Mouse (Mus musculus): ENCODE results near the gene Map4k4.

The Map4k4 gene

DNA sequence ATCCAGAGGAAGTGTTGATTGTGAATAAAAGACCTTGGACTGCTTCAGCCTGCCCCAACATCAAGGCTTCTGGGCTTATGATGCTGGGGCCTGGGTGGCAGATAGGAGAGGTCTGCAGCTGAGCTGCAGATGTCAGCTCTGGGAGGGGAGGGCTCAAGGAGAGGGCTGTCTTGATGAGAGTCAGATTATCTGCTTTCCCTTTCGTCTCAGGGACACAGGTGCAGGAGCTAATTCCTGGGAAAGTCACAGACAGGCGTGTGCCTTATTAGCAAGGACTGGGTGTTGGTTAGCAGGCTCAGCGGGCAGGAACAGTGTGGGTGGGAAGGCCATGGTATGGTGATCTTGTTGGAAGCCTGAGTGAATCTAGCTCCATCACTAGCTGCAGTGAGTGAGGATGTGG, 63.1 kb downstream of the Map4k4 start:
- DNase-seq (ENCODE audit: low read depth, low spot score): no peak

DNA sequence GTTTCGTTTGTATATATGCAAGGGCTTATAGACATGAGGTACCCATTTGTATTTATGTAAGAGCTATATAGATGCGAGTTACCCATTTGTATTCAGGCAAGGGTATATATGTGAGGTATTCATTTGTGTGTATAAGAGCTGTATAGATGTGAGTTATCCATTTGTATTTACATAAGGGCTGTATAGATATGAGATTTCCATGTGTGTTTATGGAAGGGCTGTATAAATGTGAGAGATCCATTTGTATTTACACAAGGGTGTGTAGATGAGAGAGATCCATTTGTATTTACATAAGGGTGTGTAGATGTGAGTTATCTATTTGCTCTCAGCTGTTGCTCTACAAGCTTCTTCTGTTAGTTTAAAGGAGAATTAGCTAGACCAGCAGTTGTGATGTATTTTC, 63.7 kb downstream of the Map4k4 start:
- DNase-seq (ENCODE audit: low read depth, low spot score): no peak

DNA sequence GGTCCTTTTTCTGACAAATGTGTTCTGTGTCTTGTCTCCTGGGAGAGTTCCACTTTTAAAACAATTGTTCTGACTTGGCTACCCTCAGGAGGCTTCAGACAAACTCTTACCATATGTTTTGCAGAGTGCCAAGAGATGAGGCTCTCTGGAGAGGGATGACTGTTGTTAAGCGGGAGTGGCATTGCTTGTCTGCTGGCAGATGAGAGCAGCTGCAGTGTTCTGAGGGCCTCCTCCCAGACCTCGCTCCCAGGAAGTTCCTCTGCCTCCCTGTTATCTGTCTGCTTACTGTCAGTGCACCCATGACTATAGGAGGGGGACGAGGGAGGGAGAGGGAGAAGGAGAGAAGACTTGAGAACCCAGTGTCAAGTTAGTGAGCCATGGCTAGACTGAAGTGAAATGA, 64.7 kb downstream of the Map4k4 start:
- DNase-seq (ENCODE audit: low read depth, low spot score): no peak

DNA sequence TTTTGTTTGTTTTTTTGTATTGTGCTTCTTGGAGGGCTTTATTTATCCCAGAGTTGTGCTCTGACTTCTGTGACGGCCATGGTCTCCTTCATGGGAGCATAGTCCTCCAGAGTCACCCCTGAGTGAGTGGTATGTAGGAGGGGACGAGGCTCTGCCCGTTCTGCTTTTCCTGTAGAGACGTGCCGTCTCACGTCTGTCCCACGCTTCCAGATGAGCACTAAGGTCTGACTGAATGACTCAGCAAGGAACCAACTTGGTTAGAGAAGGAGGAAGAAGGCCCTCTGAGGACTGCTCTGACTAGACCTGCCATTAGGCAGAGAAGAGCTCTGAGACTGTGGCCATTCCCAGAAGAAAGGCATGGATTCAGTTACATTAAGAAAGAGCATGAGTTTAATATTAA, 68.3 kb downstream of the Map4k4 start:
- no peak for DNase-seq (ENCODE audit: low read depth, low spot score)

DNA sequence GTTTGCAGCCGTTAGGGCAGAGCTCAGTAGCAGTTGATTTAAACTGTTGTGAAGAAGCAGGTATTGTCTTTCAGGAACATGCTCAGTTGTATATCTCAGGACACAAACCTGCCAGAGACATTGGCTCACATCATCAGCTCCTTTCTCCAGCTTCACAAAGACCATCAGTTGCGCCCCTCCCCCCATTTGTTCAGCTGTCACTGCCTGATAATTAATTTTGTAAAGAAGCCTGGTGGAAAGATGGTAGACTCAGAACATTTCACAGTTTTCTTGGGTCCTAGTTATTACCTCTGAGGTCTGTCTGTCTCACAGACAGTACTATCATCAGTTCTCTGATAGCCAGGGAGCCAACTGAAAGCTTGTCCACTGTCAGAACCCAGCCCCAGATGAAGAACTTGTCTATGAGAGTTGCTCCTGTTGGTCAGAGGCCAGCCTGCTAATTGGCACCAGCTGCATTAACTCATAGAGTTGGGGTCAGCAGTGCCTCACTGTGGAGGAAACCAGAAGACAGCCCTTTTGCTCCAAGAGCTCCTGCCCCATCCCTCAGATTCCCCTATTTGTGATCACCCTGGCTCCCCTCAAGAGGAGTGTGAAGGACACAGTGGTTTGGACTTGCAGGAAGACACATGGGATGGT, 69.2 kb downstream of the Map4k4 start:
- DNase-seq (ENCODE audit: low read depth, low spot score): peak; percentile 31

DNA sequence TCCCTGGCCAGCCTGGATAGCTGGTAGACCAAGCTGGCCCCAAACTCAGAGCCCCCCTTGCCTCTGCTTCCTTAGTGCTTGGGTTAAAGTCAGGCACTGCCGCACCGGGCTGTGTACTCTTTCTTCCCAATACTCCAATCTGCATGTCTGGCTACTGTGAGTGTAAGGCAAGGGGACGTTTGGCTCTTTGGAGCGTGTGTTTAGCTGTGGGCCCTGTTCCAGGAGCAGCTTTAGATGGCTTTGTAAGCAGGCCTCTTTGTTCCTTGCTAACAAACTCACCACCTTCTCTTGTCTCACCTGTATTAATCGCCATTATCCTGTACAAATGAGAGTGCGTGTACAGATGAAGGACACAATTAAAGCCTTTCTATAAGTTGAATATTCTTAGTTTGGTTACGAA, 71.7 kb downstream of the Map4k4 start:
- DNase-seq (ENCODE audit: low read depth, low spot score): no peak

DNA sequence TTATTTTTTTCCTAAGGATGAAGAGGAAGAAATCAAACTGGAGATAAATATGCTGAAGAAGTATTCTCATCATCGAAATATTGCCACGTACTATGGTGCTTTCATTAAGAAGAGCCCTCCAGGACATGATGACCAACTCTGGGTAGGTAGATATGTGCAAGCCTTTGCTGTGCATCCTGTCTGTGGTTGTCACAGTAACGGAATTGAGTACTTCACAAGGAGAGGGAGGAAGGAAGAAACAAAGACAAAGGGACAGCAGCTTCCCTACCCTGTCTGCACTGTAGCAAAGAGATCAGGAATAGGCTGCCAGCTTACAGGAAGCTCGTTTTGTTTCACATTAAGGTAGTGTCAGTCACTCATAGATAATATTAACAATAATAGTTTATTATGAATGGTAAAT, 73.2 kb downstream of the Map4k4 start:
- no peak for DNase-seq (ENCODE audit: low read depth, low spot score)

DNA sequence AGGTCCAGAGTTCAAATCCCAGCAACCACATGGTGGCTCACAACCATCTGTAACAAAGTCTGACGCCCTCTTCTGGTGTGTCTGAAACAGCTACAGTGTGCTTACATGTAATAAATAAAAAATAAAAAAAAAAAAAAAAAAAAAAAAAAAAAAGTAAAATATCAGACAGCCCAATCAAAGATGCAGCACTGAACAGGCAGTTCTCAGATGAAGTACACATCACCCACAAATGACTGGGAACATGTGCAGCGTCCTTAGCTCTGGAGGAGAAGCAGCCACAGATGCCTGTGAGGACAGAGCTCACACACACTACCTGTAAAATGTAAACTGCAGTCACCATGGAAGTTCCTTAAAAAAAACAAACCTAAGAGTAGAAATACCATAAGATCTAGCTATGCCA, 74.3 kb downstream of the Map4k4 start:
- DNase-seq (ENCODE audit: low read depth, low spot score): no peak

DNA sequence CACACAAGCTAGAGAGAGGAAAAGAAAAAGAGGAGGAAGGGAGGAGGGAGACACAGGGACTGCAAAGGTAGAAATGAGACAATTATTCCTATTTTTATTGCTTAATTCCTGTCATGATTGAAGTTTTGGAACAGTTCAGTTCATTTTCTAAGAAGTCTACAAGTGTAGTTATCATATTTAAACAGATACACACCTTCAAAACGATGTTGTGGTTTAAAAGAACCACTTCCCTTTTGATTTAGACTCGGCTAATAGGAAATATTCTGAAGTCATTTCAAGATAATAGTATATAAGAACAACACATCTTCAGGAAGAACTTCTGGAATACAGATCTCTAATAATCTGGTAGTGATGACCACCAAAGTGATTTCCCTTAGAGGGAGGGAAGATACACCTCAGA, 75.4 kb downstream of the Map4k4 start:
- no peak for DNase-seq (ENCODE audit: low read depth, low spot score)

DNA sequence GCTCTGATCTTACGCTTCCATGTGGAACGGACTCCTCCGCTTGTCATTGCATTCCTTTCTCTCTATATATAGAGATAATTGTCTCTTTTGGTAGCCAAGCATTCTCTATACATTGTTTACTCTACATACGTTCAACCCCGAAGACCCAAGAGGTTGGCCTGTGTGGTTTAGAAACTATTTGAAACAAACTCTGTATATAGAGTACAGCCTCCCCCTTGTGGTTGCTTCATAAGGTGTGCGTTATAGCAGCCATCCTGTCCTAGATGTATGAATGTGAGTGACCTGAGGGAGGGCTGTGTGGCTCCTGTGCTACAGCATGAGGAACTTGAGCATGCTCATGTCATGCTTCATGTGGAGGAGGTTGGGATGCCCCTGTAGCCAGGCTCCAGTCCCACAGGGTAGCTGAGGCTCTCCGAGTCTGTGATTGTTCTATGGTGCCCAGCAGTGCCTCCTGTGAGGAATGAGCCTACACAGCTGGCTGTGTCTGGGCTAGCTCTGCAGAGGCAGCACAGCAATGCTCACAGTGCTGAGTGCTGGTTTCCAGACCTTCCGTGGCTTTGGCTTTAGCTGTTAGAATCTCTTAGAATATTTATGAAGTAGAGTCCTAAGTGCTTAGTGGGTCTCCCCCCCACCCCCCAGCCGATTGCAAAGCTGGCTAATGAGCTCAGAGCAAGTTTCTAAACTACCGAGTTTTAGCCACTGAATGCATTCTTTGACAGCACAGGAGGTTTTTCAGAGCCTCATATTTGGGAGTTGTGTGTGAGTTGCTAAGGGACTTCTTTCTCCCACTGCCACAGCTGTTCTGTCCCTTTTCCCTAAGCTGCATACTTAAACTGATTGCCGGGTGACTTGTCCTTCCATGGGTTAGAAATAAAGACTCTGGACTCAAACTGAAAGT, 76.4 kb downstream of the Map4k4 start:
- no peak for DNase-seq (ENCODE audit: low read depth, low spot score)

DNA sequence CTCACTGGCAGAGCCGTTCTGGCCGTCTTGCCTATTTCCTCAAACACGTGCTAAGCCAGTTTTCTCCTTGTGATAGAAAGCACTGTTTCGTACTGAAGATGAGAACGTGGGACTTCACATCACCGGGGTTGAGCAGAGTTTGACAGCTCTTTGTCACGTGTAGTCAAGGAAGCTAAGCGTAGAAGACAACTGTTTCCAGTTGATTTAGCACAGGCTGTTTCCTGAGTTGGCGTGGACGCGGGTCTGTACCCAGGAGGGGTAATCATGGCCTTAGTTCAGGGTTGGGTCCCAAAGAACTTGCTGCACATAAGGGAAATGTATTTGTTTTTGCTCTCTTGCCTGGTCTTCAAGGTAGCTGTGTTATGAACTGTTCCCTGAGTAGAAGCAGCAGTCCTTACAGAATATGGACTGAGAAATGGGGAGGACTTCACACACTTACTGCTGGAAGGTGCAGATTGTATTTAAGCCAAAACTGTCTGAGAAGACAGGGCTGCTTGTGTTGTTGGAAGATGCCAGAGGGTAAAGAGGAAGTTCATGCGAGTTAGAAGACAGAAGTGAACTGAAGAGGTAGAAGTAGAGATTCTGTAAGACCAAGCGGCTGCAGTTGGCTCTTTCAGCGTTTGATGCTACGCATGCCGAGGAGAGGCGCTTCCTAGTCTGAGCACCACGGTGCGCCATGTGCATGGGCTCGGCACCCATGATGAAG, 78.2 kb downstream of the Map4k4 start:
- no peak for DNase-seq (ENCODE audit: low read depth, low spot score)

DNA sequence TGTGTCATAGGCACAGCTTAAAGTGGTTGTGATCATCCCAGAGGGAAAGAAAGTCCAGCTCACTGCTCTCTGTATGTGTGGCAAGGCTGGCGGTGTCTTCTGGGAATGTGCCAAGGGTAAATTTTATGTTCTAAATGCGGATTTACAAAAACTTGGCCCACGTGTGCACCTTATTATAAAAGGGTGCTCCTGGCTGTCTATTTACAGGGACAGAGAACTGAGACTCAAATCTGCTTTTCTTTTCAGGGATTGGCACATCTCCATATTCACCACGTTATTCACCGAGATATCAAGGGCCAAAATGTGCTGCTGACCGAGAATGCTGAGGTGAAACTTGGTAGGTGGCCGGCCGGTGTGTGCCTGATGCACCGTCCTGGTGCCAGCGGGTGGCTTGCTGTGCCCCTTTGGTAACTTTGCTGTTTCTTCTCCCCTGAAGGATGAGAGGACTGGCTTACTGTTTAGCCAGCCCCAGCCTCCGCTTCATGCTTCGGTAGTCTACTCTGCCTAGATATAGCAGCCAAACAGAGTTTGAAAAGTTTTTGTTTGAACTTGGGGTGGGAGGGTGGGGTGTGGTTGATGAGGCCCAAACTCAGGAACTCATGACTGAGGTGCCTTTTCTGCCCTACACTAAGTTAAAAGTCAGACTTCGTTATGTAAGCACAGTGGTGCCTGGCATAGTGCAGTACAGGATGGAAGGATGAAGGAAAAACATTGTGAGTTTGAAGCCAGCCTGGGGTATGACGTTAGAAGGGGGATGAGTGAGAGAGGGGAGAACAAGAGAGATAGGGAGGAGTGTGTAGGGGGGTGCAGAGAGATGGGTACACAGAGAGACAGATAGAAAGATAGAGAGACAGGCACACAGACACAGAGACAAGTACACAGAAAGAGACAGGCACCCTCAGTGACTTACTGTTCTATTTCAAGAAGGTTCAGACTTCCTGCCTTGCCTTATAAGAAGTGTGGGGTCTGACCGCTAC, 79.9 kb downstream of the Map4k4 start:
- DNase-seq (ENCODE audit: low read depth, low spot score): no peak

DNA sequence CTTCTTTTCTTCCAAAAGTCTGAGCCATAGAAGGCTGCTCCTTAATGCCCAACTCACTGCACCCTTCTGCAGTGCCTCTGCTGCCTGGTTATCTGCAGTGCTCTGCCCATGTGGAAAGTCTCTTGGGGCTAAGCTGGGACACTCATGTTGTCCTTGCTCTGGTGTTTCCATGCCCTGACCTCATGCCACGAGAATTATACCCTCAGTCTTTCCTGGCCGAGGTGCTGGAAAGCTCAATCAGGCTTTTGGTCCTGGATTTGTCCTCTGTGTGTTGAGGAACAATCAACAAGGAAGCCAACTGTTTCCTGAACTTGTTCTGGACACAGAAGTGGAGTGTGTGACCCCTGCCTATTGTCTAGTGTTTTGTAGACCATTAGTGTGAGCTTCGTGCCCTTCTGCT, 81.3 kb downstream of the Map4k4 start:
- DNase-seq (ENCODE audit: low read depth, low spot score): no peak

DNA sequence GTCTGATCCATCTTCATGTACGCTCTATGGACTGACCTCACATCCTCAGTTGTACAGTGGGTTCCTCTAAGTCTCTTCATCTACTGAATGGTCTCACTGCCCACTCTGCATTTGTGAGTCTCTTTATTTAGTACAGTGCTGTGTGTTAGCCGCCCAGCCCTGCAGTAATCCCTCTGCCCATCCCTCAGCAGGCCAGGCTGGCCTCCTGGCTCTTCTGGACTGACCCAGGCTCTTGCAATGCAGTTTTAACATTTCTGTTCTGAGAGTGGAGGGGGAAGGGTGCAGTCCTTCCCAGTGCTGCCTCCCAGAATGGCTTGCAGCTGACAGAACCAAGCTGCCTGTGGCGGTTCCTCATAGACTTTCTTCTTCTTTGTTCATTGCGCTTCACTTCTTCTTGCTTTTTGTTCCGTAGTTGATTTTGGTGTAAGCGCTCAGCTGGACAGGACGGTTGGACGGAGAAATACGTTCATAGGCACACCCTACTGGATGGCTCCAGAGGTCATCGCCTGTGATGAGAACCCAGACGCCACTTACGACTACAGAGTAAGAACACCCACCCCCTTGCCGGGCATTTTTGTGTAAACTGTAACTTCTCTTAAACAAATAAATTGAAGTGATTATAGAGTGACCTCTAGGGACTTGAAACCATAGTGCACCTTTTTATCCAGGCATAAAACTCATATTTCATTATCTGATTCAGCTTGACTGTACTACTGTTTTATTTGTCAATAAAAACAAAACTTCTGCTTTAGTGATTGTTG, 82.2 kb downstream of the Map4k4 start:
- DNase-seq (ENCODE audit: low read depth, low spot score): no peak

DNA sequence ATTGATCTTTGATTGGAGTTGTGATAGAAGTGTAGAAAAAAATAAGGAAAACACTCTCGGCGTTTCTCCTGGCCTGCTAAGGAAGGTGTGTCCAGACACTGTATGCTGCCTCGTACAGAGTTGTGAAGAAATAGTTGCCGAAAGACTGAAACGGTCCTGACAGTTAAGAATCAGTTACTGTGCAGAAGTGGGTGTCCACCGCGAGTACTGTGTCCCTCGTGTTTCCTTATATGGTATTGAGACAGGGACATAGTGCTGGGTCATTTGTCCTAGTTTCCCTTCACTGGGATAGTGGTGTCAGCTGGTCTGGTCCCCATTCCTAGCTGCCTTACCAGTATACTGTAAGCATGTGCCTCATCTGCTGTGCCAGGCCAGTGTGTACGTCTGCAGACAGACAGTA, 83.6 kb downstream of the Map4k4 start:
- DNase-seq (ENCODE audit: low read depth, low spot score): no peak

DNA sequence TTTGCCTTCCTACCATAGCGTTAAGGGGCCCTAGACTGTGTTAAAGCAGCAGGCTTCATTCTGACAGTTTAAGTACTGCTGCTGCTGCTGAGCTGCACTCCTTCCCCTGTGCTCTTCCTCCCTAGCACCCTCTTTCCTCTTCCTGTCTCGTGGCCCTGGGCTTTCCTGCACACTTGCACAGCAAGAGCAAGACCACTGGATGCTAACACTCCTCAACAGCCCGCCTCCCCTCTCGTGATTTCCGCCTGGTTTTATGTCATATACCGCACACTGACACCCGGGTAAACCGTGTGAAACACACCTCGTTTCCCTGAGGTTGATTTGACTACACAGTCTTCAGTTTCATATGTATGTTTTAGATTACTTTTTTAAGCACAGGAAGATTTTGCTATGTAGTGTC, 86.1 kb downstream of the Map4k4 start:
- DNase-seq (ENCODE audit: low read depth, low spot score): no peak

DNA sequence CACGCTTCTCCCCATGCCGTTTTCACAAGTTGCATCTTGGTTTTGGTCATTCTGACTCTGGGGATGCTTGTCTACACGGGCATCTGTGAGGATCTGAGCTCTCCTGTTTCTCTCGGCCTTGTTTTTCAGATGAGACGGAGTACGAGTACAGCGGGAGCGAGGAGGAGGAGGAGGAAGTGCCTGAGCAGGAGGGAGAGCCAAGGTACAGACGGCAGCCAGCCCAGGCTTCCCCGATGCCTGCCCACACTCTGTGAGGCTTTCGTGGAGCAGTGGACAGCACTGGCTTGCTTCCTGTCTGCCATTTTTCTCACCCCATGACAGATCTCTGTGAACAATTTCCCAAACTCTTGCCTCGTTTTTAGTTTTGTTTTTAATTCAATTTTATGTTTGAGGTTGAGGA, 88.1 kb downstream of the Map4k4 start:
- DNase-seq (ENCODE audit: low read depth, low spot score): no peak

DNA sequence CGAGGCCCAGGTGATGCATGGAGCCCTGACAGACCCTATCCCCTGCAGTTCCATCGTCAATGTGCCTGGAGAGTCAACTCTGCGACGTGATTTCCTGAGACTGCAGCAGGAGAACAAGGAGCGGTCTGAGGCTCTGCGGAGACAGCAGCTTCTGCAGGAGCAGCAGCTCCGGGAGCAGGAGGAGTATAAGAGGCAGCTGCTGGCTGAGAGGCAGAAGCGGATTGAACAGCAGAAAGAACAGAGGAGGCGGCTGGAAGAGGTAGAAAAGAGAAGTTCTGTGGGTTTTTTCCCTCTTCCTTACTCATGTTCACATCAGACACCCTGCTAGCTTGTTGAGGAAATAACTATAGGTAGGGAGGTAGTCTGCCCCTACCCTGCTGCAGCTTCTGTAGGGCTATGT, 89.3 kb downstream of the Map4k4 start:
- DNase-seq (ENCODE audit: low read depth, low spot score): no peak

DNA sequence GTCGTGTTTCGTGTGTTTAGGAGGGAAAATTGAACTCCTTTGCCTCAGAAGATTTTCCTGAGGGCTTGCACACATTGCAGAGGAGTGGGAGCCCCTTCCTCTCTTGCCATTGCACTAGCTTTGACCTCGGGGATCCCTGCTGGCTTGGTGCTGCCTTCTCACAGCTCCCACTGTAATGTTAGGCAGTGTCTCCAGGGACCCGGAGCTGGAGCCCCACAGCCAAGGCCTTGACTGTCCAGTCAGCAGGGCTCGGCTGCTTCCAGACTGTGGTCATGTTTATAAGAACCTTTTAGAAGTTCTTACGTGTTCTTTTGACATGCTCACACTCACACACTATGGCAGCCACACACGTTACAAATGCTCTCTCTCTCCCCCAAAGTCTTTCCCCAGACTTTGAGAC, 93.2 kb downstream of the Map4k4 start:
- DNase-seq (ENCODE audit: low read depth, low spot score): no peak

DNA sequence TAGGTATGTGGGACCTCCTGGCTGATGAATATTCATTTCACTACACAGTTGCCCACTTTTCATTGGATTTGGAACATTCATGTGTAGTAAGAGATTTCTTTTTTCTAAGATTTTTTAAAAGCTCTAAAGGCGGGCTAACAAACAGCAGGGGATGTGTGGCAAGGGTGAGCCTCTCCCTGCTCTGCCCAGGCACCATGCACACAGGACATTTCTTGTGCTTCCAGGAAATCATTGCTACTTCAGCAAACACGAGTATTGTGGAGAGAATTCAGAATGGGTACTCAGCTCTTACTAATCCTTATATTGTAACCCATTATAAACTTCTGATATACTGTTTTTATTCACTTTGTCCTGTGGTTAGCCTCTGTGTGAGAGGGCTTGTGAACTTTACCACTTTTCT, 94.9 kb downstream of the Map4k4 start:
- DNase-seq (ENCODE audit: low read depth, low spot score): no peak

DNA sequence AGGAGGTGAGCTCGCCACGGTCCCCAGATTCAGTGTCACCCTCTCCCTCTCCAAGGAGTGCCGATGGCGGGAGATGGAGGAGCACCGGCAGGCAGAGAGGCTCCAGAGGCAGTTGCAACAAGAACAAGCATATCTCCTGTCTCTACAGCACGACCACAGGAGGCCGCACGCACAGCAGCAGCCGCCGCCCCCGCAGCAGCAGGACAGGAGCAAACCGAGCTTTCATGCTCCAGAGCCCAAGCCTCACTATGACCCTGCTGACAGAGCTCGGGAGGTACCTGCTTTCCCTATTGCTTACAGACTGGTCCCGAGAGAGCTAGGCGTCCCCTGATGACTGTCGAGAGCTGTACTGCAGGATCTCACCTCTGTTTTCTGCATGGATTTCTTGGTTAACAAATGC, 99.8 kb downstream of the Map4k4 start:
- no peak for DNase-seq (ENCODE audit: low read depth, low spot score)

Data from mesoderm, embryonic 11.5 days (tissue).